Mouse (Mus musculus) liver, embryonic 11.5 days (tissue): ENCODE results near the gene Gm1043. TPM values are rescaled to one million over a fixed set of nuclear protein-coding genes. Genes with fewer than 3 reads are reported as not detected.

Experiments used
- ATAC-seq: fragments of 200-750 bp; cut with Nextera tagmentation; replicated peaks from 2 replicates; pipeline ENCODE4 v1.8.0; 2017; ENCODE audit warnings: moderate number of reproducible peaks, mild to moderate bottlenecking, moderate TSS enrichment, moderate library complexity; ENCODE audit not compliant: low FRiP score
- DNase-seq: peaks from one replicate; pipeline ENCODE4 v3.0.0-alpha.2; 2017; ENCODE audit warnings: low spot score
- H3K27ac ChIP-seq: fragments of 300-500 bp; sonication (generic); 2 replicates; pipeline ENCODE4 v1.5.1; 2014; ENCODE audit warnings: mild to moderate bottlenecking, low read depth, low read length, control low read depth
- H3K27me3 ChIP-seq: fragments of 300-500 bp; sonication (generic); replicated peaks from 2 replicates; pipeline ENCODE4 v1.6.1; 2014; ENCODE audit warnings: low read length, mixed read lengths; ENCODE audit not compliant: control insufficient read depth, insufficient read depth
- H3K36me3 ChIP-seq: fragments of 300-500 bp; sonication (generic); 2 replicates; pipeline ENCODE4 v1.6.1; 2014; ENCODE audit warnings: mild to moderate bottlenecking, low read length, moderate library complexity, mixed read lengths; ENCODE audit not compliant: control insufficient read depth, insufficient read depth
- H3K4me1 ChIP-seq: fragments of 300-500 bp; sonication (generic); replicated peaks from 2 replicates; pipeline ENCODE4 v1.6.1; 2014; ENCODE audit warnings: low read length, mixed read lengths; ENCODE audit not compliant: control insufficient read depth, insufficient read depth
- H3K4me2 ChIP-seq: fragments of 300-500 bp; sonication (generic); 2 replicates; pipeline ENCODE4 v1.6.1; 2014; ENCODE audit warnings: mild to moderate bottlenecking, control low read depth, moderate library complexity
- H3K4me3 ChIP-seq: fragments of 300-500 bp; sonication (generic); 2 replicates; pipeline ENCODE4 v1.5.1; 2014; ENCODE audit warnings: low read depth, low read length, control low read depth
- H3K9ac ChIP-seq: fragments of 300-500 bp; sonication (generic); 2 replicates; pipeline ENCODE4 v1.6.1; 2014; ENCODE audit warnings: low read depth, low read length, control low read depth
- H3K9me3 ChIP-seq: fragments of 300-500 bp; sonication (generic); 2 replicates; pipeline ENCODE4 v1.6.1; 2016; ENCODE audit warnings: low read length, inconsistent platforms, mixed read lengths; ENCODE audit not compliant: control insufficient read depth
- WGBS: fragments of 180-500 bp; shearing (Covaris S2); extraction: QIAGEN DNeasy Blood & Tissue Kit; methylation state at CpG from one replicate; pipeline ENCODE4 v1.1.7; 2014; 5-methylcytosine and 5-hydroxymethylcytosine counted together
- polyA plus RNA-seq: library from polyadenylated mRNA; unstranded; fragments of >200 nt; fragmentation: Nextera tagmentation; extraction: Ambion mirVana; gene quantifications from 2 replicates; pipeline ENCODE4 v1.2.1, GENCODE M21; 2014

The Gm1043 gene
- polyA plus RNA-seq, 1 experiment from 2014 or later: not detected

GRCm38 (mm10) chr5:37213709-37214103 is 128.5 kb downstream of the Gm1043 start:
- H3K27ac ChIP-seq: no peak overlapping the region
- ATAC-seq (no peak), DNase-seq (no peak)
- H3K9ac ChIP-seq: no peak overlapping the region
- H3K36me3 ChIP-seq: no peaks in the 10 kb centered on the region
- no peaks in the 10 kb centered on the region for H3K9me3 ChIP-seq
- H3K4me1 ChIP-seq: no peaks in the 10 kb centered on the region
- no peak overlapping the region for H3K4me2 ChIP-seq
- no peak overlapping the region for H3K4me3 ChIP-seq
- no peaks in the 10 kb centered on the region for H3K27me3 ChIP-seq
- WGBS: 57% methylated on average over 4 of the region's 4 CpGs

DNA sequence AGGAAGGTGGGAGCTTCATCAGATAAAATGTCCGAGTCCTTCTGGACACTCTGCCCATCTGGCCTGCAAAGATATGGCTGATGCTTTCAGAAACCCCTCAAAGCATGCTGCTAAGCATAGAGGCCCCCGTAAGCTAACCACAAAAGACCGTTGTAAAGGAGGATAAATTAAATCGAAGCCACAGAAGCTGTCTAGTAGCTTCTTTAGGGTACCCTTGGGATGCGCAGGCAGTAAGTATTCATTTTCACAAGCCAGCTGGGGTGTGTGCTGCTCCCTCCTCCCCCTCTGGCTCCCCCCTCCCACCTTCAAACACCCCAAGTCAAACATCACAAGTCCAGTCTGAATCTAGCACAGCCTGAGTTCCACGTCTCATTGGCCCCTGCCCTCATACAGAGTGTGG is 129.4 kb downstream of the Gm1043 start:
- no peaks in the 10 kb centered on the region for H3K36me3 ChIP-seq
- H3K27ac ChIP-seq: no peak overlapping the region
- H3K27me3 ChIP-seq: no peaks in the 10 kb centered on the region
- DNase-seq: no peak
- no peak overlapping the region for H3K4me3 ChIP-seq
- H3K9ac ChIP-seq: no peak overlapping the region
- no peaks in the 10 kb centered on the region for H3K9me3 ChIP-seq
- H3K4me1 ChIP-seq: no peaks in the 10 kb centered on the region
- WGBS: 80% methylated on average over 6 of the region's 6 CpGs
- no peak for ATAC-seq
- no peak overlapping the region for H3K4me2 ChIP-seq

DNA sequence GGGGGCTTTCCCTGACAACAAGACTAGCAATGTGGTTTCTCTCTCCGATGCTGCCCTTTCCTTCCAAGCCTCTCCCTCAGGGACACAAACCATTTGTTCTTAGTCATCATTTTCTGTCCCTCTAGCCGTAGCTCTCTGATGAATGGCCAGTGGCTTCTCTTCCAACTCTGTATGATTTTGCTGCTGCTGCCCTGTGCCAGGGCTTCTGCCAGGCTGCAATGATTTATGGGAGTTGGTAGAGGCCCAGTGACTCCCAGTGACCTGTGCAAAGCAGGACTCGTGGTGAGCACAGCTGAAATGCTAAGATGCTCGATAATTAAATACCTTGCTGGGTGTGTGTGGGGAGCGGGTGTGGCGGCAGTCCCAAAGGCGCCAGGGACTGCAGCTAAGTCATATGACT is 130.1 kb downstream of the Gm1043 start:
- WGBS: 85% methylated on average over 7 of the region's 7 CpGs
- Histone ChIP-seq H3K36me3 (no peaks in the 10 kb centered on the region), H3K4me2 (no peak overlapping the region), H3K9ac (no peak overlapping the region), H3K4me3 (no peak overlapping the region), H3K9me3 (no peaks in the 10 kb centered on the region), H3K4me1 (no peaks in the 10 kb centered on the region), H3K27me3 (no peaks in the 10 kb centered on the region), H3K27ac (no peak overlapping the region)
- no peak for ATAC-seq
- no peak for DNase-seq

- Histone ChIP-seq H3K27me3 (no peaks in the 10 kb centered on the region), H3K4me2 (no peak overlapping the region), H3K9me3 (no peaks in the 10 kb centered on the region), H3K4me1 (no peaks in the 10 kb centered on the region), H3K36me3 (no peaks in the 10 kb centered on the region), H3K27ac (no peak overlapping the region), H3K4me3 (no peak overlapping the region), H3K9ac (no peak overlapping the region)
- ATAC-seq (no peak), DNase-seq (no peak)
- 39% methylated on average over 5 of the region's 5 CpGs for WGBS
These were observed 134.4 kb downstream of the Gm1043 start for GRCm38 (mm10) chr5:37219615-37220014.

GRCm38 (mm10) chr5:37220575-37220974 is 135.4 kb downstream of the Gm1043 start:
- no peak overlapping the region for H3K27ac ChIP-seq
- no peaks in the 10 kb centered on the region for H3K27me3 ChIP-seq
- ATAC-seq: no peak
- H3K9me3 ChIP-seq: no peaks in the 10 kb centered on the region
- no peaks in the 10 kb centered on the region for H3K4me1 ChIP-seq
- 84% methylated on average over 5 of the region's 5 CpGs for WGBS
- no peak overlapping the region for H3K9ac ChIP-seq
- DNase-seq: no peak
- no peak overlapping the region for H3K4me2 ChIP-seq
- H3K36me3 ChIP-seq: no peaks in the 10 kb centered on the region
- H3K4me3 ChIP-seq: no peak overlapping the region

DNA sequence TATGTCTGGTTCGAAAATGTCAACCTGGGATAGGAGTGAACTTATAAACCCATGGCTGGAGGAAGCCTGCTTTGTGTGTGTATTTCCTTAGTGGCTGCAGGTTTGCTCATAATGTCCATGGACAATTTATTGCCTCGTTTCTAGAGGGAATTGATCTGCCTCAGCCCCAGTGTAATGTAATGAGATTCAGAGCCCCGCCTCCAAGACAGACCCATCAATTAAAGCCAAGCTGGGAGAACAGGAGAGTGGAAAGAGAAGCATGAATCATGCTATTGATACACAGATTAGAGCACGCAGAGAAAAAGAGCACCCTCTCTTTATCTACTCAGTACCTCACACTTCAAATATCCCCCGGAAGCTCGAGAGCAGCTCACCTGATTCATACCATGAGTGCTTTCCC is 136.4 kb downstream of the Gm1043 start:
- Histone ChIP-seq H3K36me3 (no peaks in the 10 kb centered on the region), H3K27ac (no peak overlapping the region), H3K4me3 (no peak overlapping the region), H3K4me2 (no peak overlapping the region), H3K9ac (no peak overlapping the region), H3K27me3 (no peaks in the 10 kb centered on the region), H3K9me3 (no peaks in the 10 kb centered on the region), H3K4me1 (no peaks in the 10 kb centered on the region)
- ATAC-seq (no peak), DNase-seq (no peak)
- 61% methylated on average over 6 of the region's 6 CpGs for WGBS

DNA sequence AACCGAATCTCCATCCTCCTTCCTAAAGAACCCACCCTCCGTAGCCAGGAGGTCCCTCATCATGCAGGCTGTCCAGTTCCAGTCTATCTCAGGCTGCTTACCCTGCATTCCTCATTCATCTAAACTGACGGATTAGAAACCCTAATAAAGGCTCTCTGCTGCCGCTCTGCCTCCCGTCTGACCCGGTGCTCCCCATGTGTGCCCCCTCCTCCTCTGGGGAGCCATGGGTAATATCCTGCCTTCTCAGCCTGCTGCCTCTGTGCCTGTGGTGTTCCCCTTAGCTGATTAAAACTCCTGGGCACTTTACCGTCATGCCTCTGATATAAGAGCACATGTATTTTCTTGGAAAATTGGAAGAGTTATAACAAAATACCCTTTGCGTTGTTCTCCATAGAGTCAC is 137.1 kb downstream of the Gm1043 start:
- WGBS: 69% methylated on average over 8 of the region's 8 CpGs
- Histone ChIP-seq H3K27me3 (no peaks in the 10 kb centered on the region), H3K27ac (no peak overlapping the region), H3K36me3 (no peaks in the 10 kb centered on the region), H3K4me2 (no peak overlapping the region), H3K9me3 (no peaks in the 10 kb centered on the region), H3K4me3 (no peak overlapping the region), H3K9ac (no peak overlapping the region), H3K4me1 (no peaks in the 10 kb centered on the region)
- DNase-seq (no peak), ATAC-seq (no peak)

GRCm38 (mm10) chr5:37225708-37226107 is 140.5 kb downstream of the Gm1043 start:
- Histone ChIP-seq H3K27ac (no peak overlapping the region), H3K9me3 (no peaks in the 10 kb centered on the region), H3K4me2 (no peak overlapping the region), H3K9ac (no peak overlapping the region), H3K4me1 (no peaks in the 10 kb centered on the region), H3K27me3 (no peaks in the 10 kb centered on the region), H3K36me3 (no peaks in the 10 kb centered on the region), H3K4me3 (no peak overlapping the region)
- 85% methylated on average over 1 of the region's 1 CpGs for WGBS
- no peak for ATAC-seq
- DNase-seq: no peak

DNA sequence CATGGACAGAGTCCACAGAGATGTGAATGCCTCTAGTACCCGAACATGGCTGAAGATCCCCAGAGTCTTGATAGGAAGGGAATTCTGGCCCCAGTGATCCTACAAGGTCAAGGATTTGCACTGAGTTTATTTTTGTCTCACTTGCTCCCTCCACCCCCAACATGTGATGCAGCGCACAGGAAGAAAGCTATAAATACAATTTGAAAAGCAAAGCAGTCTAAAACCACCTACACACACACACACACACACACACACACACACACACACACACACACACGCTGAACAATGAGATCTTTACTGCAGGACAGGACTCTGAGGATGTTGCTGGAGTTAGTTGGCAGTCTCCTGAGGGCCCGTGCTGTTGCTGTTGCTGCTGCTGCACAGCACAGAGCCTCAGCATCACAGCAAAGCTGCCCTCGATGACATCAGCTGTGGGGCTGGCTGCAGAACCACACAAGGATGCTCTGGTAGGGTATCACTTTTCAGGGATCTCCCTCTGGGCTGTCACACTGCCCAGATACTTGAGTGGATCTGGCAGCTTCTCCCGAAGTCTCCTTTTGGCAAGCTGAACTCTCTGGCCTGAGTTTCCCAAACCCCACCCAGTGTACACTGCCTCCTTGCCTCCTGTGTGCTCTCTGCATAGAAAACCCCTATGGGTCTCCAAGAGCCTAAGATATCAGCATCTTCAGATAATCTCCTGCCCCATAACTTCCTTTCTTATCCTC is 142.9 kb downstream of the Gm1043 start:
- Histone ChIP-seq H3K27me3 (no peaks in the 10 kb centered on the region), H3K36me3 (no peaks in the 10 kb centered on the region), H3K9me3 (no peaks in the 10 kb centered on the region), H3K4me1 (no peaks in the 10 kb centered on the region), H3K9ac (no peak overlapping the region), H3K4me3 (no peak overlapping the region), H3K27ac (no peak overlapping the region), H3K4me2 (no peak overlapping the region)
- WGBS: 69% methylated on average over 6 of the region's 6 CpGs
- no peak for DNase-seq
- ATAC-seq: no peak
